Mouse (Mus musculus) embryonic stem cell, embryonic (primary cell): ENCODE data around the gene Otulin.

Source experiments
- CTCF ChIA-PET, 4 experiments: fragments of 300-600 bp in 2 of 4; fragments of 350-600 bp in 2 of 4; sonication (Branson Sonifier 250); formaldehyde crosslinking; loops; one replicate each; lab custom pipeline; 2022; ENCODE audit warnings: inconsistent platforms in 2 of 4; lab: Charles Lee
- POLR2A ChIA-PET, 4 experiments: fragments of 300-600 bp in 2 of 4; fragments of 350-600 bp in 2 of 4; sonication (Branson Sonifier 250); formaldehyde crosslinking; loops; one replicate each; lab custom pipeline; 2022; ENCODE audit warnings: antibody characterized with exemption in 4 of 4, inconsistent platforms in 1 of 4; lab: Charles Lee

The Otulin gene

GRCm38 (mm10) chr15:27662699-27663098 is 32.2 kb upstream of the Otulin start:
- CTCF ChIA-PET: interaction anchor here in 1 of 4 experiments (0.7 kb wide), 1 partner anchor 509 kb away, joined by 3 read pairs; no protein-coding TSS in a partner anchor
- POLR2A ChIA-PET: no interaction called here

DNA sequence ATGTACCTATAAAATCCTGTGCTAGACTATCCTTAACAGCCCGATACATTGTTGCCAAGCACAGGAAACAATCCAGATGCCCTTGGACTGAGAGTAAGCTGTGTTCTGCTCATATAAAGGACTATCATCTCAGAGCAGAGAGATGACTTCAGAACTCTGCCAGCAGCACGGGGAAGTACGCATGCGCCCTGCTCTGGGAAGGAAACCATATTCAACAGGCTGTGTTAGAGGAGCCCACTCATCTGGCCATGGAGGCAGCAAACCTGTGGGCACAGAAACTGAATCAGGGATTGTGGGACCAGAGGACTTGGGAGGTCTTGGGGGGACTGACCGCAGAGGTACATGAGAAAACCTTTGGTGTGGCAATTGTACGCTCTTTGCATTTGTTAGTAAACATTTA is 31.2 kb upstream of the Otulin start:
- POLR2A ChIA-PET: no interaction called here

GRCm38 (mm10) chr15:27659592-27660244 is 29.2 kb upstream of the Otulin start:
- POLR2A ChIA-PET: interaction anchor here in 2 of 4 experiments (0.7 to 0.8 kb wide), 2 partner anchors 32 to 65 kb away, joined by 3 to 4 read pairs; no protein-coding TSS in a partner anchor

More for the DNA sequence above, 31.2 kb upstream of the Otulin start:
- CTCF ChIA-PET: no interaction called here

GRCm38 (mm10) chr15:27659143-27659542 is 28.6 kb upstream of the Otulin start:
- ChIA-PET CTCF (interaction anchor here (0.6 to 1.8 kb wide), 40 partner anchors 9 to 523 kb away, joined by 3 to 14 read pairs (median 3); partner anchors contain the start of gene Otulinl (in 3 of the 4)), POLR2A (interaction anchor here in 1 of 4 experiments (0.8 kb wide), 1 partner anchor 64 kb away, joined by 3 read pairs; no protein-coding TSS in a partner anchor)

More at GRCm38 (mm10) chr15:27659592-27660244, 29.2 kb upstream of the Otulin start:
- CTCF ChIA-PET: interaction anchor here (0.6 to 1.8 kb wide), 43 partner anchors 8 to 522 kb away, joined by 3 to 14 read pairs (median 3); partner anchors contain the start of gene Otulinl (in 3 of the 4)

- POLR2A ChIA-PET: no interaction called here
- CTCF ChIA-PET: no interaction called here
These were observed 27.9 kb upstream of the Otulin start for GRCm38 (mm10) chr15:27658356-27658755.

DNA sequence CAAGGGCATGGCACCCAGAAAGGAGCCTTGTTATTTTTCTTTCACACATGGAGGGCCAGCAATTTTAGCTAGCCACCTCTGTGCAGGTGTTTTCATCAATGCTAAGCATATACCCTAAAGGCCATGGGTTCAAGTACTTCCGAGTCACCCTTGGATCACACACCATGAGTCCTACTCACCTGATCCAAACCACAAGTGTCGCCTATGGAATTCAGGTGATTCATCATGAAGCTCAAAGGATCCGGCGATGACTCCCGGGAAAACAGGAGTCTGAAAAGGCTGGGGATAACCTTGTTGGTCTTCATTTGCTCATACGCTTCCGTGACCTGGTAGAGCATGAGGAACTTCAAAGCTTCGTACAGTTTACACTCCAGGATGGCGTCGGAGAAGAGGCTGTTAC is 27.4 kb upstream of the Otulin start:
- ChIA-PET POLR2A (no interaction called here), CTCF (no interaction called here)

DNA sequence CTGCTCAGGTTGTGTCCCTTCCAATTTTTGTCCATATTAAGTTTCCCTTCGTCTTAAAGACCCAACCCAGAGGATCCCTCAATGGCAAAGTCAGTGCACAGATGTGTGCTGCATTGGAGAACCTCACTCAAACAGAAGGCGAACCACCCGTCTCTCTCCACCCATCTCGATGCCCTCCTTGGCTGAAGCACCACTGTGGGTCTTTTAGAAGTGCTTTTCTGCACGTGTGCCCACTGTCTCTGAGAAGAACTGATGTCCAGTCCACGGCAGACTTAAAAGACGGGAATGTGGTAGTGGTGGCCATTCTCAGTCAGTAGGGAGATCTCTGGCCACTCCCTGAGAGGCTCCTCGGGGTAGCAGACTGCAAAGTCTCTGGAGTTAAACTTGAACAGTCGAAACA is 26.1 kb upstream of the Otulin start:
- CTCF ChIA-PET: no interaction called here
- POLR2A ChIA-PET: interaction anchor here in 1 of 4 experiments (0.6 kb wide), 1 partner anchor 498 kb away, joined by 6 read pairs; no protein-coding TSS in a partner anchor

DNA sequence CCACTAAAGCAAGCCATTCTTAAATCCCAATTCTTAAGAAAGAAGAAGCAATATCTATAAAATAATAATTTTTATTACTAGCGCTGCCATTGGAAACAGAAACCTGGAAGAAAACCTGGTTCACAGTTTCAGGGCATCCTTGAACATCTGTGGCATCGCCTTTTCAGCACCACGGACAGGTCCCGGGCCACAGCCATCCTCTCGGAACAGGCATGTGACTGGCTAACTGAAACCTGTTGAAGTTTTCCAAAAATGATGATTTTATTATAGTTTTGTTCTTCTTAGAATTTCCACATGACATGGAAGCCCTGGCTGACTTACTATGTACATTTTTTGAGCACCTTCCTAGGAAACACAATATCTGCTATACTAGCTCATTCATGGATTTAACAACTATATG is 24.5 kb upstream of the Otulin start:
- POLR2A ChIA-PET: no interaction called here
- CTCF ChIA-PET: no interaction called here

GRCm38 (mm10) chr15:27647686-27648085 is 17.2 kb upstream of the Otulin start:
- ChIA-PET CTCF (interaction anchor here (0.6 to 1.5 kb wide), 16 partner anchors 12 to 374 kb away, joined by 3 to 7 read pairs (median 4); no protein-coding TSS in a partner anchor), POLR2A (interaction anchor here in 1 of 4 experiments (0.5 kb wide), 1 partner anchor 140 kb away, joined by 3 read pairs; no protein-coding TSS in a partner anchor)

- CTCF ChIA-PET: interaction anchor here in 3 of 4 experiments (0.5 to 1.5 kb wide), 10 partner anchors 13 to 326 kb away, joined by 3 to 6 read pairs (median 4); no protein-coding TSS in a partner anchor
- POLR2A ChIA-PET: no interaction called here
These were observed 16.2 kb upstream of the Otulin start for GRCm38 (mm10) chr15:27646665-27647064.

DNA sequence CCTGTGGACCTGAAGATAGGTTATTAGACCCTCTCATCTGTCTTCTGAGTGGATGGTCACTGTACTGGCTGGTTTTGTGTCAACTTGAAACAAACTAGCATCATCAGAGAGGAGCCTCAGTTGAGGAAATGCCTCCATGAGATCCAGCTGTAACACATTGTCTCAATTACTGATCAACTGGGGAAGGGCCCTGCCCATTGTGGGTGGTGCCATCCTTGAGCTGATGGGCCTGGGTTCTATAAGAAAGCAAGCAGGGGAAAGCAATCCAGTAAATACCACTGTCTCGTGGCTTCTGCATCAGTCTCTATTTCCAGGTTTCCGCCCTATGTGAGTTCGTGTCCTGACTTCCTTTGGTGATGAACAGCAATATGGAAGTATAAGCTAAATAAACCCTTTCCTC is 14.8 kb upstream of the Otulin start:
- ChIA-PET POLR2A (interaction anchor here in 2 of 4 experiments (0.8 kb wide), 2 partner anchors 15 to 16 kb away, joined by 3 read pairs; no protein-coding TSS in a partner anchor), CTCF (interaction anchor here in 3 of 4 experiments (0.6 to 1.9 kb wide), 7 partner anchors 14 to 755 kb away, joined by 3 to 6 read pairs (median 3); no protein-coding TSS in a partner anchor)

- POLR2A ChIA-PET: interaction anchor here in 1 of 4 experiments (1.0 to 1.1 kb wide), 3 partner anchors 12 to 18 kb away, joined by 3 read pairs; partner anchors contain the start of gene Otulin
- CTCF ChIA-PET: no interaction called here
These were observed 12.4 kb upstream of the Otulin start for GRCm38 (mm10) chr15:27642895-27643294.

DNA sequence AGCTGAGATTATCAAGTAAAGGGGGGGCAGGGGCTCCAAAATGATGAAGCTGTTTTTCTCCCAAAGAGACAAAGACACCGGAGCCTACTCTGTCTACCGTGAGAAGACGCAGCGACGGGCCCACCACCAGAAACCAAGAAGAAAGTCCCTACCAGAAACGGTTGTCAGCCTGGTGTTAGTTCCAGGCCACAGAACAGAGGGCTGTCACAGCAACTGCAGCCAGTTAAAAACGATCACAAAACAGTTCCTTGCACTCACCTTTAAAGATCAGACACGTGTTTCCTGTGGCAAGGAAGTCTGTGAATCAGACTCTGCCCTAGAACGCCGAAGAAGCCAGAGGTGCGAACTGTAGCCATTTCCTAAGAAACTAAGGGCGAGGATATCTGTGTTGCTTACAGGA is 10.7 kb upstream of the Otulin start:
- POLR2A ChIA-PET: no interaction called here
- CTCF ChIA-PET: interaction anchor here in 3 of 4 experiments (0.6 to 1.2 kb wide), 4 partner anchors 28 to 244 kb away, joined by 3 to 4 read pairs (median 3); no protein-coding TSS in a partner anchor

DNA sequence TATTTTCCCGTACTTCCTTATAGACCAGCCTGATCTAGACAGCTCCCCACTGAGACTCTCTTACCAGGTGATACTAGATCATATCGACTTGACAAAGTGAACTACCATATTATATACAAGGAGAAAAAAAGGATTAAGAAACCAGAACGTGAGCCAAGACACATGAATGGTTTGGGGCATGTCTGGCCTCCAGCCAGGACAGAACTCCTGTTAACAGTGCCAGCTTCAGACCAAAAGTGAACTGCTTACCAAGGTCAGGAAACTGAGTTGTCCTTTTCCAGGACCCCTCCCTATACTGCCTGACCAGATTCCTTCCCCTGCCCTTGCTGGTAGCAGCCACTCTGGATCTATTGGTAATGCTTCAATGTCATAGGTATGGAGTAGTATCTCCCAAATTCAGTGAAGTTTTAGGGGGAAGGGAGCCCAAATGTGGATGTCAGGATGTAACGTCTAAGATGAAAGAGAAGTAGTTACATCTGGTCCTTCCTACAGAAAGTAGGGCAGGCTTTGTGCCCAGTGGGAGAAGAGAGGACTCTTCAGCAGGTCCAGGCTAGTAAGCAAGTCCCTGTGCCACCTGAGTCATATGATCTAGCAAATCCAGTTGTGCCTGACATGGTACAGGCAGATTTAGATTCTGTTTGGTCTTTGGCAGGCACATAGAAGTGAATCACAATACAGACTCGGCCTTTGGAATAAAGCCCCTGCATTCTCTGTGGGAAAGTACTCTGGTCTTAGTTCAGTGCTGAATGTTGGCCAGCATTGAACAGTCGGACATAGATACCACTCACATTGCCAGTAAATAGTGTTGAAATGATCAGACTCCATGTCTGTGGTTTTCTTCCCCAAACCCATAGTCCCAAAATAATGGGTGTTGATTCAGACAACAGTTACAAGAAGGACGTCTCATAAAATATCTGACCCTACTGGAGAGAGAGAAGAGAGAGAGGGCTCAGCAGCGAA is 3.7 kb upstream of the Otulin start:
- ChIA-PET CTCF (interaction anchor here in 1 of 4 experiments (1.2 kb wide), 1 partner anchor 13 kb away, joined by 4 read pairs; no protein-coding TSS in a partner anchor), POLR2A (interaction anchor here in 1 of 4 experiments (0.5 kb wide), 1 partner anchor 161 kb away, joined by 3 read pairs; no protein-coding TSS in a partner anchor)

DNA sequence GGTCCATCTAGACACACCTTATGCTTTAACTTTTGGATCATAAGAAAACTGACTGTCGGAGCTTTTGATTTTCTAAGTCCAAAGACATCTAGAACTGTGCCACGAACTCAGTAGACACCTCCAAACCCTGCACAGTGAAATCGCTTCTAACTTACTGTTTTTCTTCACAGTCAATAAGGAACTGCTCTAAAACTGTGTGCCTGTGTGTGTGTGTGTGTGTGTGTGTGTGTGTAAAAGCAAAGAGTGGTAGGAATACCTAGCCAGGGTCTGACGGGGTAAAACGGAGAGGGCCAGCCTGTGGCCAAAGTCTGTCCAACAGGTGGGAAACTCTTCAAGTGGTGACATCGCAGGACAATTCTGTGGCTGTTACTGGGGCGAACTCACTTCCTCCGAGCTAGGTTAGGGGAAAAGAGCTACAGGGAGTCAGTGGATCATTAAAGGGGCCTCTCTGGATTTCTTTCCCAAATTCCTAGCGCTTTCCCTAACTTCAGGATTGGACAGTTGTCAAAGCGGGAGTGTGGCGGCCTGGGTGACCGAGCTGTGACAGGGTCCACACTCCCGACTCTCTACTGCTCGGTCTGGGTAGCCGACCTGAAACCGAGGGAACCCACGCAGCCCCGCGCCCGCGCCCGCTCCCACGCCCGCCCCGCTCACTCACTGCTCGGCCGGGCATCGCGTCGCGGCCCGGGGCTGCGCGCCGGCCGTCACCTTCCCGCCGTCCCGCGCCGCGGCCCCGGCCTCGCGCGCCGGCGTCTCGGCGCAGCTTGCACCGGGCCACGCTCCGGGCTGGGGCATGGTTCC is 493 bp downstream of the Otulin start:
- ChIA-PET POLR2A (interaction anchor here in 3 of 4 experiments (0.5 to 1.7 kb wide), 21 partner anchors 11 to 326 kb away, joined by 3 to 6 read pairs (median 3); no protein-coding TSS in a partner anchor), CTCF (interaction anchor here in 3 of 4 experiments (0.5 to 1.2 kb wide), 5 partner anchors 9 to 115 kb away, joined by 3 to 10 read pairs (median 4); no protein-coding TSS in a partner anchor)

DNA sequence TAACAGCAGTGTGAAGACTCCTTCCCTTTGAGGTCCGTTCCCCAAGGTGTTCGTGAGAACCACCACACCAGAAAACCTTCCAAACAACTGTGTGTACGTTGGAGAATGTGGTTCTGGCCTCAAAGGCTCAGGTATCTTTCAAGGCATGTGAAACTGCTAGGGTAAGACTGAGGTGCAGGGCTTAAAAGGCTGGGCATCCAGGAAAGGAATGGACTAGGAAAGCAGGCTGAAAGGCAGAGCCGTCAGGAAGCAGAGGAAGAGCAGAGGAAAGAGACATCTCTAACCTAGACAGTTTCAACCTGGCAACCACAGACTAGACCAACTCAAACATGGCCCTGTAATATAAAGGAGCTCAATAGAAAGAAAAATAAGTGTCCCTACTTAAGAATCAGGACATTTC is 1.4 kb downstream of the Otulin start:
- POLR2A ChIA-PET: interaction anchor here in 2 of 4 experiments (0.8 to 1.7 kb wide), 17 partner anchors 10 to 325 kb away, joined by 3 to 6 read pairs (median 3); no protein-coding TSS in a partner anchor
- CTCF ChIA-PET: interaction anchor here in 3 of 4 experiments (0.5 to 1.2 kb wide), 6 partner anchors 8 to 218 kb away, joined by 3 to 10 read pairs (median 4); no protein-coding TSS in a partner anchor

DNA sequence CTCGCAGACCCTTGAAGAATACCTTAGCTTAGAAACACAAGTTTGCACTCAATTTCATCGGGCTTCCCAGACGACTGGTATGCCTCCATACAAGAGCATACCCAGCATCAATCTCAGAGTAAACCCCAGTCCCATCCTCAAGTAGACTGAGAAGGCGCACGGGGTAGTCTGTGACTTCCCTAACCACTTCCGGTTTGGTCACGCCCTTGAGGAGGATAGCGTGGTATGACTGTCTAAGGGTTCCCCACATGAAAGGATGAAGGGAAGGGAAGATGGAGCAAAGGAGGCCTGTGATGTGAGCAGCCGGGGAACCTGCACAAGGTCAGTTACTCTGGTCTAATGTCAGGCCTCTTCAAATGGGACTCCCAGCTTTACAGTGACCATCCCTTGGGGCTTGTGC is 2.7 kb downstream of the Otulin start:
- CTCF ChIA-PET: no interaction called here
- POLR2A ChIA-PET: interaction anchor here in 1 of 4 experiments (0.8 kb wide), 1 partner anchor 25 kb away, joined by 3 read pairs; no protein-coding TSS in a partner anchor
